Mouse (Mus musculus): ENCODE measurements at regions not wholly inside any gene's neighbourhood (a gene's known extent, or its start where the extent isn't known, plus 50 kb on each side); places are given as distances from the start of the nearest gene placed in this dataset.

DNA sequence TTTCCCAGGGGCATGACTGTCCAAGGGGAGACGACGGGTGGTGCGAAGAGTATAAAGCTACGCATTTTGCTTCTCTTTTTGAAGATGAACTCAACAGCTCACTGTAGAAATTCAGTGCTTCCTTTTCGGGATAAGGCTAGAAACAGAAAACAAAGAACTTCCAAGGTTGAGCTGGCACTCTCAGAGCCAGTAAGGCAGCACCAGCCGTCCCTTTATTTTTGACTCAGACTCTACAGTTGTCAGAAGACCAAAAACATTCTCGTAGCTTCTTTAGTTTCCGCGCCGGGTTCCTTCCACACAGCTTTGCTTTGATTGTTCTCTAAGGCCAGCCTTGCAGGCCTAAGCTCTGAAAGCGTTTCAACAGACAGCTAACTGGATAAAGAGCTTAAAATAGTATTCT, 101.5 kb downstream of the Arl4a start:
- no peaks in the 10 kb centered on the region for H3K4me1 ChIP-seq (replicated peaks; ENCODE audit: control insufficient read depth, insufficient read depth, low read length)
- H3K36me3 ChIP-seq (ENCODE audit: control insufficient read depth, insufficient read depth, low read length), result no peaks in the 10 kb centered on the region
- WGBS, result 97% methylated on average over 11 of the region's 11 CpGs
- no peak for DNase-seq
- H3K4me3 ChIP-seq (ENCODE audit: control insufficient read depth, insufficient read depth, low read length), result no peak overlapping the region
- no peak overlapping the region for H3K27ac ChIP-seq (ENCODE audit: control insufficient read depth, insufficient read depth, low read length)
- H3K27me3 ChIP-seq (ENCODE audit: control insufficient read depth, insufficient read depth, low read length), result no peaks in the 10 kb centered on the region
- TF ChIP-seq CTCF (IDR thresholded peaks at IDR 0.05; ENCODE audit: borderline replicate concordance, control insufficient read depth, extremely low read depth, insufficient read depth, low read length, poor library complexity) (no peak), POLR2A (IDR thresholded peaks at IDR 0.05; ENCODE audit: control insufficient read depth, extremely low read depth, insufficient read depth, low read length, poor library complexity) (no peak)

- no peak overlapping the region for H3K4me3 ChIP-seq (ENCODE audit: control insufficient read depth, insufficient read depth, low read length)
- no peaks in the 10 kb centered on the region for H3K36me3 ChIP-seq (ENCODE audit: control insufficient read depth, insufficient read depth, low read length)
- no peaks in the 10 kb centered on the region for H3K27me3 ChIP-seq (ENCODE audit: control insufficient read depth, insufficient read depth, low read length)
- TF ChIP-seq CTCF (IDR thresholded peaks at IDR 0.05; ENCODE audit: borderline replicate concordance, control insufficient read depth, extremely low read depth, insufficient read depth, low read length, poor library complexity) (no peak), POLR2A (IDR thresholded peaks at IDR 0.05; ENCODE audit: control insufficient read depth, extremely low read depth, insufficient read depth, low read length, poor library complexity) (no peak)
- no peak for DNase-seq
- 97% methylated on average over 12 of the region's 12 CpGs for WGBS
- no peaks in the 10 kb centered on the region for H3K4me1 ChIP-seq (replicated peaks; ENCODE audit: control insufficient read depth, insufficient read depth, low read length)
- no peak overlapping the region for H3K27ac ChIP-seq (ENCODE audit: control insufficient read depth, insufficient read depth, low read length)
Measured at GRCm38 (mm10) chr12:39935775-39936174, 102.0 kb downstream of the Arl4a start.

DNA sequence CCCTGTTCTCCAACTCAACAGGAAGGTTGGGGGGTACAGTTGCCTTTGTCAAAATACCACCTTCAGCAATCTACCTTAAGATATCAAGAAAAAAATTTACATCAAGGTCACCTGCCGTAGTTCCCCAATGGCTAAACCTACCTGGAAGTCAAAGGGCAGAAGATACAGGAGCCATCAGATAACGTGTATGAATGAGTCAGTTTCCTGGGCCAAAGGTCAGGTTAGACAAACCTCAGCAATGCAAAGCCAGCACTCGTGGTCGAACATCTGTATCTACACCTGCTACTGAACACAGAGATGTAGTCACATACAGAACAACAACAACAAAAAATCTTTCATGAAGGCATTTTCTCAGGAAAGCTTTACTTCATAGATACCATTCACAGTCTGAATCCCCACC, 102.9 kb downstream of the Arl4a start:
- no peaks in the 10 kb centered on the region for H3K4me1 ChIP-seq (replicated peaks; ENCODE audit: control insufficient read depth, insufficient read depth, low read length)
- DNase-seq, result no peak
- H3K27ac ChIP-seq (ENCODE audit: control insufficient read depth, insufficient read depth, low read length), result no peak overlapping the region
- no peak for TF ChIP-seq CTCF (IDR thresholded peaks at IDR 0.05; ENCODE audit: borderline replicate concordance, control insufficient read depth, extremely low read depth, insufficient read depth, low read length, poor library complexity)
- TF ChIP-seq POLR2A (IDR thresholded peaks at IDR 0.05; ENCODE audit: control insufficient read depth, extremely low read depth, insufficient read depth, low read length, poor library complexity), result no peak
- no peaks in the 10 kb centered on the region for H3K36me3 ChIP-seq (ENCODE audit: control insufficient read depth, insufficient read depth, low read length)
- H3K4me3 ChIP-seq (ENCODE audit: control insufficient read depth, insufficient read depth, low read length), result no peak overlapping the region
- no peaks in the 10 kb centered on the region for H3K27me3 ChIP-seq (ENCODE audit: control insufficient read depth, insufficient read depth, low read length)
- 73% methylated on average over 4 of the region's 4 CpGs for WGBS

GRCm38 (mm10) chr12:39931251-39931650, 106.6 kb downstream of the Arl4a start:
- no peak for TF ChIP-seq CTCF (IDR thresholded peaks at IDR 0.05; ENCODE audit: borderline replicate concordance, control insufficient read depth, extremely low read depth, insufficient read depth, low read length, poor library complexity)
- TF ChIP-seq POLR2A (IDR thresholded peaks at IDR 0.05; ENCODE audit: control insufficient read depth, extremely low read depth, insufficient read depth, low read length, poor library complexity), result no peak
- DNase-seq, result no peak
- no peaks in the 10 kb centered on the region for H3K27me3 ChIP-seq (ENCODE audit: control insufficient read depth, insufficient read depth, low read length)
- no peaks in the 10 kb centered on the region for H3K4me1 ChIP-seq (replicated peaks; ENCODE audit: control insufficient read depth, insufficient read depth, low read length)
- no peaks in the 10 kb centered on the region for H3K36me3 ChIP-seq (ENCODE audit: control insufficient read depth, insufficient read depth, low read length)
- no peak overlapping the region for H3K4me3 ChIP-seq (ENCODE audit: control insufficient read depth, insufficient read depth, low read length)
- 87% methylated on average over 1 of the region's 1 CpGs for WGBS
- no peak overlapping the region for H3K27ac ChIP-seq (ENCODE audit: control insufficient read depth, insufficient read depth, low read length)

- H3K36me3 ChIP-seq (ENCODE audit: control insufficient read depth, insufficient read depth, low read length), result no peaks in the 10 kb centered on the region
- H3K27ac ChIP-seq (ENCODE audit: control insufficient read depth, insufficient read depth, low read length), result no peak overlapping the region
- DNase-seq, result no peak
- no peak for TF ChIP-seq CTCF (IDR thresholded peaks at IDR 0.05; ENCODE audit: borderline replicate concordance, control insufficient read depth, extremely low read depth, insufficient read depth, low read length, poor library complexity)
- no peak for TF ChIP-seq POLR2A (IDR thresholded peaks at IDR 0.05; ENCODE audit: control insufficient read depth, extremely low read depth, insufficient read depth, low read length, poor library complexity)
- no peaks in the 10 kb centered on the region for H3K4me1 ChIP-seq (replicated peaks; ENCODE audit: control insufficient read depth, insufficient read depth, low read length)
- no peak overlapping the region for H3K4me3 ChIP-seq (ENCODE audit: control insufficient read depth, insufficient read depth, low read length)
- H3K27me3 ChIP-seq (ENCODE audit: control insufficient read depth, insufficient read depth, low read length), result no peaks in the 10 kb centered on the region
Measured at GRCm38 (mm10) chr12:39927902-39928301, 109.9 kb downstream of the Arl4a start.

DNA sequence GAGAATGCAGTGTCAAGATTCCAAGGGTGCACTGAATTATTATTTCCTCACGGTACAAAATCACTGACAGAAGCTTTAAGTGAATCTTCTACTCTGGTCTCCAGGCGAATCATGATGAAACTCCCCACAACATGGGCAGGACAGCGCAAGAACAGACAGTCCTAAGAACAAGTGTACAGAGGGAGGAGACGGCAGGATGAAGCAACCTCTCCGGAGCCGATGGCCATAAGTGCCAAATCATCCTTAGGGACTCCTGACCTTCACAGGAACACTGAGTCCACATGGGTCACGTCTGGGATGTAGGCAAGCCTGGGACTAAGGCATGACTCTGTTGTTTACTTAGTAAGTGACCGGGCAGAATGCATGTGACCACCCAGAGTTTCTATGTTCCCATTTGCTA, 110.8 kb downstream of the Arl4a start:
- Histone ChIP-seq H3K27me3 (ENCODE audit: control insufficient read depth, insufficient read depth, low read length) (no peaks in the 10 kb centered on the region), H3K4me3 (ENCODE audit: control insufficient read depth, insufficient read depth, low read length) (no peak overlapping the region), H3K4me1 (replicated peaks; ENCODE audit: control insufficient read depth, insufficient read depth, low read length) (no peaks in the 10 kb centered on the region), H3K27ac (ENCODE audit: control insufficient read depth, insufficient read depth, low read length) (no peak overlapping the region), H3K36me3 (ENCODE audit: control insufficient read depth, insufficient read depth, low read length) (no peaks in the 10 kb centered on the region)
- 92% methylated on average over 8 of the region's 8 CpGs for WGBS
- TF ChIP-seq POLR2A (IDR thresholded peaks at IDR 0.05; ENCODE audit: control insufficient read depth, extremely low read depth, insufficient read depth, low read length, poor library complexity), result no peak
- no peak for TF ChIP-seq CTCF (IDR thresholded peaks at IDR 0.05; ENCODE audit: borderline replicate concordance, control insufficient read depth, extremely low read depth, insufficient read depth, low read length, poor library complexity)
- no peak for DNase-seq

DNA sequence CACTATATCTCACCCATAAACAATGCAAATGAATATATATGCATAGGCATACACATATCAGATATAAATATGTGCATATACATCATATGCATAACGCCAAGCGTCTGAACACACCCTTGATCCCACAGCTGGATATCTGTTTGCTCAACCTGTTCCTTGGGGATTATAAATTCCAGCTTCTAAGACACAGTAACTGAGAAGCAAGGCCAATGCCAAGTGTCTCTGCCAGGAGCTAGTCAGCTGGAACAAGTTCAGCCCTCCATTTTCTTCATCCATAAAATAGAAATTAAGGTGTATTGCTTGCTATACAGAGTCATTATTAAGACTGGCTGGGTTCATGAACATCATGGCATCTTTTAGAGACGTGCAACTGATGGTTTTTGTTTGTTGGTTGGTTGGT, 116.3 kb downstream of the Arl4a start:
- TF ChIP-seq POLR2A (IDR thresholded peaks at IDR 0.05; ENCODE audit: control insufficient read depth, extremely low read depth, insufficient read depth, low read length, poor library complexity), result no peak
- no peak for TF ChIP-seq CTCF (IDR thresholded peaks at IDR 0.05; ENCODE audit: borderline replicate concordance, control insufficient read depth, extremely low read depth, insufficient read depth, low read length, poor library complexity)
- DNase-seq, result no peak
- H3K4me3 ChIP-seq (ENCODE audit: control insufficient read depth, insufficient read depth, low read length), result no peak overlapping the region
- WGBS, result 88% methylated on average over 3 of the region's 3 CpGs
- no peaks in the 10 kb centered on the region for H3K4me1 ChIP-seq (replicated peaks; ENCODE audit: control insufficient read depth, insufficient read depth, low read length)
- H3K27ac ChIP-seq (ENCODE audit: control insufficient read depth, insufficient read depth, low read length), result no peak overlapping the region
- no peaks in the 10 kb centered on the region for H3K27me3 ChIP-seq (ENCODE audit: control insufficient read depth, insufficient read depth, low read length)
- no peaks in the 10 kb centered on the region for H3K36me3 ChIP-seq (ENCODE audit: control insufficient read depth, insufficient read depth, low read length)

All from thymus, adult 2 months (tissue).